Mouse (Mus musculus): Measurements from ENCODE around the gene St6galnac6.

Gene St6galnac6

DNA sequence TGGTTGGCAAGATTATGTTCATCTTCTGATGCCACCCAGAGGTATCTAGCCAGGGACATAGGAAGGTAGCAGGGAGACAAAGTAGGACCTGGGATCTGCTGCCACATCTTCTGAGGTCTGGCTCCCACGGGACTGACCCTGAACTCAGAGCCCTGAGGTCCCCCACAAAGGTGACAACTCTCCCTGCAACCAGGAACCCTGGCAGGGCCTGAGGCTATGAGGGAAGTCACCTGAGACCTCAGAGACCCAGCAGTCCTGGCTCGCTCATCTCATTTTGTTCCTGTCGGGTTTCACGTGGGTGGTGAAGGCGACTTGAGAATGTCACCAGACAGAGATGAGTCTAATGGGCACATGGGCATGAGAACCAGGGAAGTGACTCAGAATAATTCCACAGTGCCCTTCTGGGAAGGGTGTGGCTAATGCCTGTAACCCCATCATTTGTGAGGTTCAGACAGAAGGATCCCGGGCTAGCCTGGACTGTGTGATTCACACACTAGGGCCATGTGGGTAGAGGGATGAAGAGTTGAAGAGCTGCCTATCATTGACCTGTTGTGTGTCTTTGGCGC is 14.3 kb upstream of the St6galnac6 start:
- CTCF ChIA-PET, result no interaction called here

DNA sequence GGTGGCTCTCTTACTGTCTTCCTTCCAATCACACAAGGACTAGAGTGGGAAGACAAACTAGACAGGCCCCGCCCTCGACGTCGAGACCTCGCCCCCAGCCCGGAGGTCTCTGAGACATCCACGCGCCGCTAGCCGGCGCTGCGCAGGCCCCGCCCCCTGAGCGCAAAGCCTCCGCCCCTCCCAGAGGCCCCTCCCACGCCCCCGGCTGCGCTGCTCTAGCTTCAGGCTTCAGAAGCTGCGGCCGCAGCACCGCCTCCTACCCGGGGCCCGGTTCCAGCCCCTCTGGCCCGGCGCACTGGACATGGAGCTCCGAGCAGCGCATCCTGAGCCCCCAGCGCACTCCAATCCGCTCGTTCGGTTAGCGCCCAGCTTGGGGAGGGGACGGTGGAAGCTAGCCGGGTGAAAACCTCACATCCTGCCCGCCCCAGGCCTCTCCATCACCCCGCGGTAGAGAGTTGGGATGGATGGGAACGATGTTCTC is 12.6 kb upstream of the St6galnac6 start, which contains the start of gene St6galnac4:
TSS of gene St6galnac4 (plus strand) at position 225 of the 481 bp plus-strand sequence.
- CTCF ChIA-PET, result interaction anchor here (0.6 to 0.8 kb wide), 3 partner anchors 13 to 1488 kb away, joined by 3 to 4 read pairs (median 3); no protein-coding TSS in a partner anchor

DNA sequence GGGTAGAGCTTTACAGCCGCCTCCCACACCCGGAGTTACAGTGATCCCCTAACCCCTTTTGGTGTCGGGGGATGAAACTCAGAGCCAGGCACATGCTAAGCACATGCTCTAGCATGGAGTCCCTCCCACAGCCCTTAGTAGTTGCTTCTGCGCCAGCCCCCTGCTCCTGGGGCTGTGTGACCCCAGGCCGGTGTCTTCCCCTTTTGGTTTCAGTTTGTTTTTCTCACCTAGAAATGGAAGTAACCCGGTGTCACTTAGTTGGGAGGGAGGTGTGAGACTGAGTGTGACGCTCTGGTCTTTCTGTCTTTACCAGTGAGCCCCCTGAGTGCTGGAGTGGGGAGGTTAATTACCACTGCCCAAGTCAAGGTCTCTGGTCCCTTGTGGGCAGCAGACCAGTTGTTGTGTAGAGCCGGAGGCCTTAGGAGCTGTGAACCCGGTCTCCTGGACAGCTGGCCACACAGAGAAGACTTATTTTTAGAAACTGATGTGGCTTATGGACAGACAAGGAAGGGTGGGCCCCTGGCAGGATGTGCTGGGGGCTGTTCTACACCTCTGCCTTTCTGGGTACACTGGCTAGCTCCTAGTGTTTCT is 11.7 kb upstream of the St6galnac6 start:
- CTCF ChIA-PET, result no interaction called here

DNA sequence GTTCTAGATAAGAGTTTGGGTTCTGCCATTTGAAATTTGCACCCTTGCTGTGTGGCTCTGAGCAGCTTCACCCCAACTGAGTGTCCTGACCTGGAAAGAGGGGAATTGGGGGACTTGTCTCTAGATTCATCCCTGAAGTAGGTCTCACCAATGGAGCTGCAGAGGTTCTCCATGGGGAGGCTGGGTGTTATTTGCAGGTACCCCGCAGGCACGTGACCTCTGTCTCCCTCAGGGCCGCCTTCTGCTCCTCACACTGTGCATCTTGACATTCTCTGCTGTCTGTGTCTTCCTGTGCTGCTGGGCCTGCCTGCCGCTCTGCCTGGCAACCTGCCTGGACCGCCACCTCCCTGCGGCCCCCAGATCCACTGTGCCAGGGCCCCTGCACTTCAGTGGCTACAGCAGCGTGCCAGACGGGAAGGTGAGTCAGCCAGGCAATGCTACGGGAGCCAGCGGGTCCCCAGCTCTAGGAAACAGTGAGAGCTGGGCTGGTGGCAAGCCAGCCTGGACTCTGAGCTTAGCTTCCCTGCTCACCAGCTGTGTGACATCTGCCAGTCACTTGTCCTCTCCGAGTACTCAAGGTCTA is 10.2 kb upstream of the St6galnac6 start:
- CTCF ChIA-PET, result no interaction called here

DNA sequence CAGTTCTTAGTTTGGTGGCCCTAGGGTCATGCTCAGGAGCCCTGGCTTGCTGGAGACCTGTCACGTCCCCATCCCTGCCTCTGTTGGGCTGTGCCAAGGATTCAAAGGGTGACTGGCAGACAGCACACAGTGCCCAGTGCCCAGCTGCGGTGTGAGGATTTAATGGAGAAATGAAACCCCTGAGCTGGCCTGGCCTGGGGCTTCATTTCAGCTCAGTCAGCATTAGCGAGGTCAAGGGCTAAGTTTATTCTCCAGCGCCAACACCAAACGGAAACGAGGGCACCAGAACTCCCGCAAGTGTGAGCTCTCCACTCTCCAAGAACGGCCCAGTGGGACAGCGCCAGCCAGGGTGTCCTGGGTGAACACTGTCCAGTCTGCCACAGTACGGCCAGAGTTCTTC is 9.3 kb upstream of the St6galnac6 start:
- CTCF ChIA-PET, result no interaction called here

DNA sequence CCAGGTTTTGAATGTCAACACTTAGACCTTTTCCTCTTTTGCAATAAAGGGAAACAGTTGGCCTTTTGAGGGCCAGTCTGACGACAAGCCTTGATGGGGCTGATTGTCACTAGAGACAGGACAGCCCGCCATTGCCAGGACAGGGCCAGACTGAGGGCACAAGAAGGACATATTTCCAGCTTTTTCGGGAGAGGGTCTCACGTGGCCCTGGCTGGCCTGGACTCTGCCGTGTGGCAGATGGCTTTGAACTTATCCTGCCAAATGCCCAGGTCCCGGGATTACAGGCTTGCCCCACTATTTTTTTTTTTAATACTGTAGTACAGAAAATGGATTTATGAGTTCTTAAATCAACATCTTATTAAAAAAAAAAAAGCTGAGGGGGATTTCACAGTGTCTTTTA is 8.3 kb upstream of the St6galnac6 start:
- CTCF ChIA-PET, result interaction anchor here (0.5 to 0.7 kb wide), 2 partner anchors 11 to 19 kb away, joined by 4 to 5 read pairs; no protein-coding TSS in a partner anchor

DNA sequence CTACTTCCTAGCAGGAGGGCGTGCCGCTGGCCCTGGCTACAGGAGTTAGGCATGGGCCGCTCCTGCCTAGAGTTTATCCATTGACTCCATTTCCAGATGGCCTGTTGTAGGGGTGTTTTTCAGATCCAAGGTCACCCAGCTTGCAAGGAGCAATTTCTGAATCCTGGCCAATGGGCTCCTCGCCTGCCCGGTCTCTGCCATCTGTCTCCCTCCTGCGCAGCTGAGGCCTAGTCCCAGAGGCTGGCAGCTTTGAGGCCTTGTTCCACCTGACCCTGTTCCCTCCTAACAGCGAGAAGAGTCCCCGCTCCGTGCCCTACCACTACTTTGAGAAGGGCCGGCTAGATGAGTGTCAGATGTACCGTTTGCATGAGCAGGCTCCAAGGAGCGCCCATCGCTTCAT is 2.8 kb upstream of the St6galnac6 start:
- CTCF ChIA-PET, result no interaction called here

DNA sequence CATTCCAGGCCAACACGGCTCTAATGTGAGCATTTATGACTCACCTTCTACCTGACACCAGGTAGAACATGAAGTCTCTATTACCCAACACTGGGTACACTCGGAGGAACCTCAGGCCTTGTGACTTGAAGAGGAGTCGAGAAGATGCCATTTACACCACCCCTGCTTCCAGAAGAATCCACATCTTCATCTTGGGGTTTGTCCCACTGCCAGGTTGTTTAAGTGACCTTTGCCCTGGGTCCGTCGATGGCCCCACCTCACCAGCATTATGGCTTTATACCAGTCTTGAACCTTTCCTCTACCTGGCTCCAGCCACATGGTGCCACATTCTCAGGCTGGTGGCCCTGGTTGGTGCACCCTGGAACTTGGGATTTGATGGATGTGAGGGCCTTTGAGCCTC is 2.3 kb upstream of the St6galnac6 start:
- CTCF ChIA-PET, result no interaction called here

DNA sequence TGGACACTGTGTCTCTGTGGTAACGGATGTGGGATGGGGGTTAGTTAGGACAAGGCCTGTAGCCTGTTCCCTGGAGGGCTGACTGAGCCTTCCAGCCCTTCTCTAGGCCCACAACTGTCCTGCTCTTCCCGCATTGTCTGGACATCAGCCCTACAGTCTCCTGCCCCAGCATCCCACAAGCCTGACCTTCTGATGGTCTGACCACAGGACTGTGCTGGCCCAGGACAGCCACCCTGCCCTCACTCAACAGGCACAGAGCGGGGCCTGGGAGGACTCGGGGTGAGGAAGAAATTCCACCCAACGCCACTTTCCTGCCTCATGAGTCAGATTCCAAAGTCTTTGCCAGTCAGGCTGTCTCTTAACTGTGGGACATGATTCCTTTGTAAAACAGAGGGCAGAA is 1.8 kb upstream of the St6galnac6 start:
- CTCF ChIA-PET, result no interaction called here

DNA sequence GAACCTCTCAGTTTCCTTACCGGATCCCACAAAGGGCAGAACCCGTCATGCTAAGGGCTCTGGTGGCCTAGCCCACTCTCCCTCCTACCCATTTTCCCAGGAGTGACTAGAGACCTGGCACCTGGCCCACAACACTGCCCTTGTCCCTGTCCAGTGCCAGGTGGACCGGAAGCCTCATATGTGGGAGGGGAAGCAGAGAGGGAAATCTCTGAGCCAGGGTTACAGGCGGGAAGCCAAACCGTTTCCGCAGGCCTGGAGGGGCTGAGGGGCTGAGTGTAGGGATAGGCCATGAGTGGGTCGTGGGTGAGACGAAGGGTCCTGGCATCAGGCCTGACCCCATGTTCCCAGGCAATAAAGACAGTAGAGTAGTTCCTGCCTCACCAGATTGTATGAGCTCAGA is 1.0 kb upstream of the St6galnac6 start:
- CTCF ChIA-PET, result no interaction called here

DNA sequence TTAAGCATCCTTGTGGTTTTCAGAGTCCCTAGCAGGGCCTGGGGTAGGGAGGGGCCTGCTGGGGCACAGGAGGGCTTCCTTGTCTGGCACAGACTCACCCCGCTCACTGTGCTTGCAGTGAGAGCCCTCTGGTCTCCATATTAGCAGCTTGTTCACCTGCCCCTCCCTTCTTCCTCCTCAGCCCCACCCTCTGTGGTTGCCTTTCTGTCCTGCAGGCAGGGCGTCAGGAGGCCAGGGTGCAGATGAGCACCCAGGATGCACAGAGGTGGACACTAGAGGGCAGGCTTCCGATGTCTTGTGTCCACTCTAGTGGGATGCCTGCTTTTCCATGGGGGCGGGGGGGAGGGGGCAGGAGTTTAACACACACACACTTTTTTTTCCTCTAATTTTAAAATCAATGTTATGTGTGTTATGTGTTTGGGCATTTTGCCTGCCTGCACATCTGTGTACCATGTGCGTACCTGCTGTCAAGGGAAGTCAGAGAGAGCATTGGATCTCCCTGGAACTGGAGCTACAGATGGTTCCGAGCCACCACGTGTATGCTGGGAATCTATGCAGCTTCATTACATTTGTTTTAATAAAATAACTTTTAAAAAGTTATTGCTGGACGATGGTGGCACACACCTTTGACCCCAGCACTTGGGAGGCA is 2.0 kb downstream of the St6galnac6 start:
- CTCF ChIA-PET, result interaction anchor here (0.7 to 1.1 kb wide), 2 partner anchors 10 to 75 kb away, joined by 3 to 5 read pairs; no protein-coding TSS in a partner anchor

DNA sequence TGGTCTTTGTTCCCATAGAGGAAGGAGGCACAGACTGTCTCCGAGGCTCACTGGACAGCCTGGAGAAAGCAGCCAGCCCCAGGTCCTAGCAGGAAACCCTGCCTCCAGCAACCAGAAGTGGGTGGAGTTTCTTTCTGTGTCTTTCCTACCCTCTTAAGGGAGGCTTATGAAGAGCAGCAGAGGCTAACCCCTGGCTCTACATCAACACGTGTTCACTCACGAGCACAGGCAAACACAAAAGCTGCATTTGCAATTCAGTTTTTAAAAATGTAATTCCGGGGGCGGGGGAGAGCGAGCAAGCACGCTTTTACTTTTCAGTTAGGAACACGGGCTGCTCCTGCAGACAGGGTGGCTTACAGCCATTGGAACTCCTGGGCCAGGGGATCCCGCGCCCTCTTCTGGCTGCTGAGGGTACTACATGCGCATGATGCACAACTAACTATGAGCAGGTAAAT is 3.1 kb downstream of the St6galnac6 start:
- CTCF ChIA-PET, result interaction anchor here (0.5 to 0.7 kb wide), 4 partner anchors 30 to 958 kb away, joined by 3 to 7 read pairs (median 4); no protein-coding TSS in a partner anchor

DNA sequence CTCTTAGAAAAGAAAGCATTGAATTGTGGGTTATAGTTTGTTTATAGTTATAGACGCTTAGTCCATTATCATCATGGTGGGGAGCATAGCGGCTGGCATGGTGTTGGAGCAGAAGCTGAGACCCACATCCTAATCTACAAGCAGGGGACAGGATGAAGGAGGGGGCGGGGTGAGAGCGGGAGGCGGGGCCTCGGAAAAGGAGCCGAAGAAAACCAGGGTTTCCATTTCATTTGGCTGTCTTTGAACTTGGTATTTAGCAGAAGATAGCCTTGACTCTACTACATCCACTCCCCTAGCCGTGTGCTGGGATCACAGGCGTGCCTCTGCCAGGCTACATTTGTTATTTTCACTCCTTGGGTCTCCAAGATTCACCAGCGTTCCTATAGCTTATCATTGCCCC is 5.1 kb downstream of the St6galnac6 start:
- CTCF ChIA-PET, result interaction anchor here (0.7 to 0.8 kb wide), 2 partner anchors 32 to 248 kb away, joined by 3 to 4 read pairs; no protein-coding TSS in a partner anchor

DNA sequence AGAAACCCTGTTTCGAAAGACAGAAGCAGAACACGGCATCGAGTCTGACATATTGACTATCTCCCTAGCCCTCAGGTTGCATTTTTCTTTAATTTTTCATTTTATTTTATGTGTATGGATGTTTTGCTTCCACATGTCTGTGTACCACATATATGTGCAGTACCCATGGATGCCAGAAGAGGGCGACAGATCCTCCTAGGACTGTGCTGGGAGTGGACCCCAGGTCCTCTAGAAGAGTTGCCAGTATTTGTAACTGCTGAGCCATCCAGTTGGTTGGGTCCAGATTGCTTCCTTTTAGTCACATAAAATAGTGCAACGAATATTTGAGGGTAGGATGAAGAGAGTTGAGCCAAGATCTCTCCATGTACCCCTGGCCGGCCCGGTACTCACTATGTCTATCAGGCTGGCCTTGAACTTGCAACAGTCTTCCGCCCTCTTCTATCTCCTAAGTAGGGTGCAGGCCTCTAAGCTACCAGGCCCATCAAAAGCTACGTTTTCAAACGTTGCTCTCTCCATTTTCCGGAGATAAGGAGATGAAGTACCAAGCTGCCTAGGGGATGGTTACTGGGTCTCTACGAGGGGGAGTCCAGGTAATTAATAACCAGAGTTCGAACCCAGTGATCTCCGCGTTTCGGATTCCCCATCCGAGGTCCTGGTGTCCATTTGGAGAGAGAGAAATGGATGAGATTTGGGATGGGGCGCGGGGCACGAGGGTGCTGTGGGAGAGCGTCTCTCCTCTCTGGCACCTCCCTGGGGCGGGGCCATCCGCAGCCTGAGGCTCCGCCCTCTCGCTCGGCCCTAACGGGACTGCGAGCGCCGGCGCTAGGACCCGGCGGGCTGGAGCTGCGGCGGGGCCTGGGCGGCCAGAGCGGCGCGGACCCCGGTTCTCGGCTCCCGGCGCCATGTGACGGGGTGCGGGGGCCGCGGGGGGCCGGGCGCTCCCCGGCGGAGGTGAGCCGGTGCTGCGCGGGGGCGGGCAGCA is 6.9 kb downstream of the St6galnac6 start:
- CTCF ChIA-PET, result interaction anchor here (0.5 to 0.6 kb wide), 2 partner anchors 403 to 534 kb away, joined by 3 to 4 read pairs; no protein-coding TSS in a partner anchor

DNA sequence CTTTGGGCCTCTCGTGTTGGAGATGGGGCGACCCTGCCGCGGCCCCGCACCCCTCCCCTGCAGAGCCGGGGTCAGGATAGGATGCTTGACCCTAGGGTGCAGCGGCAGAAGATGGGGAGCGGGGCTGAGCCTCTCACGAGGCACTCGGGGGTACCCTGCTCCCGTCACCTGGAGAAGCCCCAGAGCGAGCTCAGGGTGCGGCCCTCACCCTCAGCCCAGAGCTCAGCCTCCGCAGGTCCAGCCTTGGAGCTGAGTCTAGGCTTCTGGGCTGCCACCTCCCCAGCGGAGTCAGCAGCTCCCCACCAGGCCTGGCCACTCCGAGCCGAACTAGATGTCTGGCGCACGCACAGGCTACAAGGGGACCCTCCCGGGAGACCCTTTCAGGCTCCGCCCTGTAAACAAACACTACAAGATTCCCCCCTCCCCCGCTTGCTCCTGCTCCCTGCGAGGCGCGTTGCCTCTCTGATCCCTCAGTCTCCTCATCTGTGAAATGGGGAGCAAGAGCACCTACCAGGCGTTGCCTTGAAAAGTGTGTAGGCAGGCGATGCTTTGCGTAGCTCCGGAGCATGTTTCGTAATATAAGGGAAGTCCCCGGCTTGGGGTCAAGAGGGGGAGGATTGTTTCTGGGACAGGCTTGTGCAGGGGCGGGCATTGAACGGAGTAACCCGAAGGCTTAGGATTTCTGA is 7.9 kb downstream of the St6galnac6 start:
- CTCF ChIA-PET, result interaction anchor here (0.5 to 0.6 kb wide), 2 partner anchors 402 to 535 kb away, joined by 3 to 4 read pairs; no protein-coding TSS in a partner anchor

DNA sequence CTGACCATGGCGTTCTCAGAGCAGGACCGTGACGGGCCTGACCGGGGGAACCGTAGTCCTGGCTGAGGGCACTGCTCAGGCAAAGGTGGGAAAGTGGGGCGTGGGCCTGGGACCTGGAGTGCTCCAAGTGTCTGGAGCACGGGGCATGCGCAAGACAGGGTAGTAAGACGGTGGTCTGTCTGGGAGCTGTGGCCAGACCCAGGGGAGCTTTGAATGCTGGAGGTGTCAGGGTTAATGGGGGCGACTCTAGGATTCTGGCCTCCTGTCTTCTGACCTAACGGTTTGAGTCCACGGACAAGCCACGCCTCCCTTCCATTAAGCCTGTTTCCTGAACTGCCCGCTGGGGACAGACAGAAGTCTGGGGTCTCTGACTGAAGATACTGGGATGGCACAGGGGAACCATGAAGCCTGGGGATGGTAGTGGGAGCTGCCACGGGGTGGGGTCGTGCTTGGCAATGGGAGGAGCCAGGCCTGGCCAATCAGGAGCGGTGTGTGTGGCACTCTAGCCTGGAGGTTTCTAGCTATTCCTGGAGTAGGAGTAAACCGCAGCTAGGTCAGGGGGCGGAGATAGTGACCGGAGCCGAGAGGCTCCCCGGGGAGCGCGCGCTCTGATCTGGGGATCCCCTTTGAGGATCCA is 8.8 kb downstream of the St6galnac6 start:
- CTCF ChIA-PET, result interaction anchor here (1.0 kb wide), 1 partner anchor 22 kb away, joined by 3 read pairs; no protein-coding TSS in a partner anchor

DNA sequence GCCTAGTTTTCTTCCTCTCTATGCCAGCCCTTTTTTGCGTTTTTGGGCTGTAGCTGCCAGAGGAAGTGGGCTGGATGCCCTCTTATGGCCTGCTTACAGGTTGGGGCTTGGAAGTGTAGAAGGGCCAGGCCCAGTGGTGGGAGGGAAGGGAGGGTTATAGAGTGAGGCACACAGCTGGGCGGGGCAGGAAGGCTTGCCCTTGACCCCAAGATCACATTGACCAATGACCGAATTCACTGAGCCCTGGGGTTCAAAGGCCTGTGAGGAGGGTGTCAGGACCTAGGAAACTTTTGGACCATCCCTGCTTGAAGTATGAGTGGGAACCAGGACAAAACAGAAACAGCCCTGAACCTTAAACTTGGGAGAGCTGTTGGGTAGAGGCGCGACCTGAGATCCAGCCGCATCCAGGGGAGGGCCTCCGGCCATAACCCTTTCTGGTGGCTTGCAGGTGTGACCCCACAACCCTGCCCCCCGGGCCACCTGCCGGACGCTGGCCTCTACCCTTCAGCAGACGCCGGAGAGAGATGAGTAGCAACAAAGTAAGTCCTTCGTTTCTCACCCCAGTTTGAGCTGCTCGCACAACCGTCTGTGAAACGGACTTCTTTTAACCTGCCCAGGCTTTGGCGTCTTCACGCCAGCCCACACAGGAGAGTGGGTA is 9.4 kb downstream of the St6galnac6 start:
- CTCF ChIA-PET, result interaction anchor here (1.0 to 2.1 kb wide), 2 partner anchors 22 to 25 kb away, joined by 3 to 9 read pairs; no protein-coding TSS in a partner anchor

DNA sequence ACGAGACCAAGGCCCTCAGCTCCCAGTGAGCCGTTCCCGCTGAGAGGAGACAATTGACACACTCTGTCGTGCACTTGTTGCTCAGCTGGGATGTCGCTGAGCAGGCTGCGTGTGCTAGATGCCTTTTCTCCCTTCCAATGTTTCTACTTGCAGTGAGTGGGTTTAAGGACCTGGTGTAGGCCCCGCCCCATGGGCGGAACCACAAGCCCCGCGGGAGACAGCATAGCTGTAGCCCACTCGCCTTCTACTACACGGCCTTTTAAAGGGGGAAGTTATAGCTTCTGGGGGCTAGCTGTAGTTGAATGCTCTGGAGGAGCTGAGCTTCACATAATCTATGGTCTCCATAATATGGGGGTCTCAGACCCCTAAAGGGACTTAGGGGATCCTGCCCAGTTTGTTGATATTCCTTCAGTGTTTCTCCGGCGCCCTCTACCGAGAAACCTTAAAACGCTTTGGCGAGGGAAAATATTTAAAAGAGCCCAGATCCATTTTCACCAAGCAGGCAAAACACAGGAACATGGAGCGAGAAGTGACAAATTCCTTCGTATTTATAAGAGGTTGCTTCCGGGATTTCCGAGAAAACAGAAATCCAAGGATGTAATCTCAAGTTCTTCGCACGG is 11.2 kb downstream of the St6galnac6 start:
- CTCF ChIA-PET, result interaction anchor here (2.1 kb wide), 1 partner anchor 27 kb away, joined by 9 read pairs; no protein-coding TSS in a partner anchor

DNA sequence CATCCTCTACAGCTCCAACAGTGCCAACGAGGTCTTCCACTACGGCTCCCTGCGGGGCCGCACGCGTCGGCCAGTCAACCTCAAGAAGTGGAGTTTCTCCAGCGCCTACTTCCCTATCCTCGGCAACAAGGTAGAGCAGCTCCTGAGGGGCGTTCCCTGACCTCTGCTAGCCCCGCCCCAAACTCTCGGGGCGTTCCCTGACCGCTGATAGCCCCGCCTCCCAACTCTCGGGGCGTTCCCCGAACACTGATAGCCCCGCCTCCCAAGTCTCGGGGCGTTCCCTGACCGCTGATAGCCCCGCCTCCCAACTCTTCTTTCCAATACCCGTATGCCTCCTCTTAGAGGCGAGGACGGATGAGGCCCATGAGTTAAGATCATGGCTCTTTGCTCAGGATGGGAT is 12.8 kb downstream of the St6galnac6 start:
- CTCF ChIA-PET, result no interaction called here
